Comparison of ENCODE assay signal across 8 mouse cellular contexts in genomic region chr5:128733955-128734354, GRCm38 (mm10). TPM values are rescaled to one million over a fixed set of nuclear protein-coding genes. Genes with fewer than 3 reads are reported as not detected.
DNase-seq lines count a peak whose midpoint lies in the region; ATAC-seq lines count a peak whose summit lies in the region.
"Had no signal": no experiment of that assay in that cellular context is flagged by ENCODE, and none has a peak within 500 bp of the region (broad histone marks: within the 10 kb centered on the region; RNA-seq: fewer than 3 reads in every experiment).

No protein-coding gene starts in this region.

- H3K4me2 ChIP-seq in embryonic facial prominence, embryonic 11.5 days (ENCODE audit: low read depth, low read length), result no peak overlapping the region
- H3K4me2 ChIP-seq: stomach, embryonic 15.5 days had no signal

- H3K9ac ChIP-seq in embryonic facial prominence, embryonic 11.5 days (replicated peaks; ENCODE audit: low read length), result no peak overlapping the region
- H3K9ac ChIP-seq: stomach, embryonic 15.5 days had no signal

- no peaks in the 10 kb centered on the region for H3K9me3 ChIP-seq in embryonic facial prominence, embryonic 11.5 days (replicated peaks; ENCODE audit: control insufficient read depth, low read length)
- H3K9me3 ChIP-seq: stomach, embryonic 15.5 days had no signal

- no peak overlapping the region for H3K4me3 ChIP-seq in embryonic facial prominence, embryonic 11.5 days (ENCODE audit: low read depth, low read length)
- H3K4me3 ChIP-seq: stomach, embryonic 15.5 days had no signal

- H3K36me3 ChIP-seq in embryonic facial prominence, embryonic 11.5 days (replicated peaks; ENCODE audit: control insufficient read depth, insufficient read depth, low read depth, low read length), result no peaks in the 10 kb centered on the region
- H3K36me3 ChIP-seq: stomach, embryonic 15.5 days had no signal

- DNase-seq in ovary, postnatal 36 days (ENCODE audit: low spot score), result peak; percentile 18
- DNase-seq in ovary, postnatal 10 days (ENCODE audit: low spot score), result no peak
- DNase-seq in adrenal gland, postnatal 14 days, result peak; percentile 54
- peak; percentile 83 for DNase-seq in embryonic facial prominence, embryonic 11.5 days (ENCODE audit: low spot score)
- peak; percentile 27 to 56 for DNase-seq in kidney, postnatal 36 days
- peak; percentile 44 for DNase-seq in lung, postnatal 10 days
- DNase-seq in right cerebral cortex, postnatal 25 days, result peak; percentile 60

- no peaks in the 10 kb centered on the region for H3K4me1 ChIP-seq in embryonic facial prominence, embryonic 11.5 days (ENCODE audit: control insufficient read depth, insufficient read depth, low read length)
- H3K4me1 ChIP-seq: stomach, embryonic 15.5 days had no signal

- H3K27me3 ChIP-seq in embryonic facial prominence, embryonic 11.5 days (ENCODE audit: control insufficient read depth, insufficient read depth, low read length), result no peaks in the 10 kb centered on the region
- H3K27me3 ChIP-seq: stomach, embryonic 15.5 days had no signal

- WGBS in embryonic facial prominence, embryonic 11.5 days, result 5% methylated on average over 6 of the region's 6 CpGs

- ATAC-seq in embryonic facial prominence, embryonic 11.5 days (replicated peaks; ENCODE audit: insufficient number of reproducible peaks, low FRiP score, low TSS enrichment, low read depth), result no peak

- H3K27ac ChIP-seq in embryonic facial prominence, embryonic 11.5 days (replicated peaks; ENCODE audit: low read depth, low read length), result no peak overlapping the region
- H3K27ac ChIP-seq: stomach, embryonic 15.5 days had no signal

RNA-seq across cellular contexts. Expression of gene Piwil1, which starts 31.6 kb away (rescaled TPM):
- not detected in 2 replicates for total RNA-seq in adrenal gland, postnatal 14 days (2021)
- polyA plus RNA-seq in embryonic facial prominence, embryonic 11.5 days (2014; fragmentation: Nextera tagmentation; extraction: Ambion mirVana), result not detected in 2 replicates
- polyA plus RNA-seq: stomach, embryonic 15.5 days had no signal
